Mouse (Mus musculus) cerebellum, adult 18-20 months (tissue): ENCODE data around the gene Dgcr2.

Experiments
- DNase-seq, 2 experiments: peaks; one replicate each; pipeline ENCODE4 v3.0.0; 2021

Gene Dgcr2

DNA sequence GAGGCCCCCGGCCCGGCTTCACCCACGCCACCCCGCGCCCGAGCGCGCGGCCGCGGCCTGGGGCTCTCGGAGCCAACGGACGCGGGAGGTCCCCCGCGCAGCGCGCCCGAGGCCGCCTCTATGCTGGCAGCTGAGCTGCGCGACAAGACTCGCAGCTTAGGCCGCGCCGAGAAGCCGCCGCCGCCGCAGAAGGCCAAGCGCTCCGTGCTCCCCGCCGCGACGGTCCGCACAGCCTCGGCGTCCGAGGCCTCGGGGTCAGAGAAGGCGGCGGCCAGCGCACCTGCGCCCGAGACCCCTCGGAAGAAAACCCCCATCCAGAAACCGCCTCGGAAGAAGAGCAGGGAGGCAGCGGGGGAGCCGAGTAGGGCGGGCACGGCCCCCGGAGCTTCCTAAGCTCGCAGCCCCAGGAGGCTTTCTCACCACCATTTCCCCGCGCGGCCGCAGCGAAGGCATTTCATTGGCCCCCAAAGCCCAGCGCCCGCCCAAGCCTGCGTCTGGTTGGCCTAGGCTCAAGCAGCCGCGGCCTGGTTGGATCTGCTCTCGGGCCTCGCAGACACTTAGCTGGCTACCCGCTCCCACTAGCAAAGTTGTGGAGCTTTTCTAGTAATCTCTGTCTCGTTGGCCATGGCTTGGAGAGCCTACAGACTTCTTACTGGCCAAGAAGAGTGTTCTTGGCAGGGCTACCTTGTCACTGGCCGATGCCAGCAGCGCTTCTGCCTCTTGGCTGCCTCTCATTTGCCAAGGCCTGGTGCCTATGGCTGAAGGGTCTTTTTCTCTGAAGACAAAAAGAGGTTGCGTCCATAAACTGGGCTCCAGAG, 91.0 kb downstream of the Dgcr2 start:
- DNase-seq: peak; percentile 89 to 91

DNA sequence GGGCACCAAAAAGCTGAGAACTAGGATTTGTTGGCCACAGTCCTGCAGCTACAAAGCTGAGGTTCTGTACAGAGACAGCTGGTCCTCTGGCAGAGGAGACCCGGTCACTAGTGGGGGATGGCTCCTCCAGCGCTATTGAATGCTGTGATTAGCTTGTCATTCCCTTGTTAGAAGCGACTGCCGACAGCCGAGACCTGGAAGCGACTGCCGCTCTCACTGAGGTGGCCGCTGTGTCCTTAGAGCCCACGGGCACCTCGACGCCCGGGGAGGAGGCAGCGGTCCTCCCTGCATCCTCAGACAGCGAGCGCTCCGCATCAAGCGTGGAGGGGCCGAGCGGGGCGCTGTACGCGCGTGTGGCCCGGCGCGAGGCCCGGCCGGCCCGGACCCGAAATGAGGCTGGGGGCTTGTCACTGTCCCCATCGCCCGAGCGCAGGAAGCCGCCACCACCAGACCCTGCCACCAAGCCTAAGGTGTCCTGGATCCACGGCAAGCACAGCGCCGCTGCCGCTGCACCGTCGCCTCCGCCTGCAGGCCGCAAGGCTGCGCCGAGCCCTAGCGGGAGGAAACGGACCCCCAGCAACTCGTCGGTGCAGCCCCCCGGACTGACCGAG, 91.7 kb downstream of the Dgcr2 start:
- DNase-seq: no peak

DNA sequence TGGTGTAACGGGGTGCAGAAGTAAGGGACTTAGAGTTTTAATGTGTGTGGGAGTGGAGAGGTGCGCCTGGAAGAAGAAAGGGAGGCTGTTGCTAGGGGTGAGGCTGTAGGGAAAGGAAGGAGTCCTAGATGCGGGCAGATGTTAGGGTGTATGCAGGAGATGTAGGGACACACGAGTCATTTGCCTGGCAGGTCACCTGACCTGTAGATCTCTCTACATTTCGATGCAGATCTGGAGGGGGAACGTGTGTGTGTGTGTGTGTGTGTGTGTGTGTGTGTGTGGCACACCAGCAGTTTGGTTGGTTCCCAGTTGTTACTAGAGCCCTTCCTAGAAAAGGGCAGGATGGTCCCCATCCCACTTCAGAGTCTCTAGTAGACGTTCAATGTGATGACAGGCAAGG, 93.4 kb downstream of the Dgcr2 start:
- no peak for DNase-seq

DNA sequence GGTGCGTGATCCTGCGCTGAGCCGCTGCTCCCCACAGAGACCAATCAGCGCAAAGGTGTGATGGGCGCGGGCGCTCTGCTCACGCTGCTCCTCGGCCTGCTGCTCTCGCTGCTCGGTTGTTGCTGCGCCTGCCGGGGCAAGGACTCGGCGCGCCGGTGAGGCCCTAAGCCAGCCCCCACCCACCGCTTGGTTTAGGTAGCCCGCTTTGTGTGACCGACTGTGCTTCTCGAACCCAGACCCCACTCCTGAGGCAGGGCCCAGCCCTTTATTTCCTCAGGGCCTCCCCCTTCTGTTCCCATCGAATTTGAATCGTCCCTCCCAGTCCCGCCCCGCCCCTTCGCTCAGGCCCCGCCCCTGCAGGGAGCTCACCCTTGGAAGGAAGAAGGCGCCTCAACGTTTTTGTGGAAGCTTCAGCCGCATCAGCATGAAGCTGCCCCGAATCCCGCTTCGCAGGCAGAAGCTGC, 93.9 kb downstream of the Dgcr2 start:
- peak in 1 of 2 experiments; percentile 34 for DNase-seq

DNA sequence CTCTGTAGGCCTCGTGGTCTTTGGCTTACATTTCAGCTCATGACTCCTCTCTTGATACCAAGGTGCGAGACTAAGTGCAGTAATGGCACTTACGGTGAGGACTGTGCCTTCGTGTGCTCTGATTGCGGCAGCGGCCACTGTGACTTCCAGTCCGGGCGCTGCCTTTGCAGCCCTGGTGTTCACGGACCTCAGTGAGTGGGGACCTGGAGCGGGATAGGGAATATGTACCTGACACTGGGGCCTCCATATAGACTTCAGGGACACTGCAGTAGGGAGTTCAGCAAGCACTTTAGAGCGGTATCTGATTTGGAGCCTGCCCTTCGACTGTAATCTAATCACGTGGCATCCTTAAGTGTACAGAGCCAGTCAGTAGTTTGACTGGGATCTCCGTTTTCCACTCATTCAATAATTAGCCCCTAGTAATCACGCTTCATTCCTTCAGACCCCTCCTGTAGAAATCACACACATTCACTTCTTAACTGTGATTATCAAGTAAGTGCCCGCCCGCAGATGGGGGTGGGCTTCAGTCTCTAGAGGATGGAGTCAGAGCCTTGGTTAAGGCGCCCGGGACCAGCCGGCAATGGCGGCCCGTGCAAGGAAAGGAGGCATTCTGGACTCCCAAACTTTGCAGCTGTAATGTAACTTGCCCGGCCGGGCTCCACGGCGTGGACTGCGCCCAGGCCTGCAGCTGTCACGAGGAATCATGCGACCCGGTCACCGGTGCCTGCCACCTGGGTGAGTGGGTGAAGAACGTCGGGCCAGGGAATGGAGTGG, 94.5 kb downstream of the Dgcr2 start:
- DNase-seq: peak in 1 of 2 experiments; percentile 13

DNA sequence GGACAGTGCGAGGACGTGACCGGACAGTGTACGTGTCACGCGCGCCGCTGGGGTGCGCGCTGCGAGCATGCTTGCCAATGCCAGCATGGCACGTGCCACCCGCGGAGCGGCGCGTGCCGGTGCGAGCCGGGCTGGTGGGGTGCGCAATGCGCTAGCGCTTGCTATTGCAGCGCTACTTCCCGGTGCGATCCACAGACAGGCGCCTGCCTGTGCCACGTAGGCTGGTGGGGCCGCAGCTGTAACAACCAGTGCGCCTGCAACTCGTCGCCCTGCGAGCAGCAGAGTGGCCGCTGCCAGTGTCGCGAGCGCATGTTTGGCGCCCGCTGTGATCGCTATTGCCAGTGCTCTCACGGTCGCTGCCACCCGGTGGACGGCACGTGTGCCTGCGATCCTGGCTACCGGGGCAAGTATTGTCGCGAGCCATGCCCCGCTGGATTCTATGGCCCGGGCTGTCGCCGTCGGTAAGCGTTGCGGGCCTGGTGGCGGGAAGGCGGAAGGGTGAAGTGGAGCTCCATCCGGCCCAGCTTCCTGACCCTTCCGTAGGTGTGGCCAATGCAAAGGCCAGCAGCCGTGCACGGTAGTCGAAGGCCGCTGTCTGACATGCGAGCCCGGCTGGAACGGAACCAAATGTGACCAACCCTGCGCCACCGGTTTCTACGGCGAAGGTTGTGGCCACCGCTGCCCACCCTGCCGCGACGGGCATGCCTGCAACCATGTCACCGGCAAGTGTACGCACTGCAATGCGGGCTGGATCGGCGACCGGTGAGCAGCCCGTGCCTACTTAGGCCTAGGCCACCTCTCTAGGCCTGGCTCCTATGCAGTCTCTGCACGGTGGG, 95.3 kb downstream of the Dgcr2 start:
- DNase-seq: peak; percentile 25 to 54

DNA sequence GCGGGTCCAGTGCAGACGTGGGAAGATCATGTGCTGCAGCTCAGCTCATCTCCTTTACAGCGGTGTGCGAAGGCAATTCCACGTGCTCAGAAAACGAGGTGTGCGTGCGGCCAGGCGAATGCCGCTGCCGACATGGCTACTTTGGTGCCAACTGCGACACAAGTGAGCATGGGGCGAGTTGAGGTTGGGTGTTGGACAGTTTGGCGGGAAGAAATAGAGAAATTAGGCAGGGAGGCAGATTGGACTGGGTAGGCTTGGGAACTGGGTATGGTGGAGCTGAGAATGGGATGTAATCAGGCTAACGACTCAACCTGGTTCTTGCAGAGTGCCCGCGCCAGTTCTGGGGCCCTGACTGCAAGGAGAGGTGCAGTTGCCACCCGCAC, 95.9 kb downstream of the Dgcr2 start:
- peak; percentile 16 to 17 for DNase-seq

DNA sequence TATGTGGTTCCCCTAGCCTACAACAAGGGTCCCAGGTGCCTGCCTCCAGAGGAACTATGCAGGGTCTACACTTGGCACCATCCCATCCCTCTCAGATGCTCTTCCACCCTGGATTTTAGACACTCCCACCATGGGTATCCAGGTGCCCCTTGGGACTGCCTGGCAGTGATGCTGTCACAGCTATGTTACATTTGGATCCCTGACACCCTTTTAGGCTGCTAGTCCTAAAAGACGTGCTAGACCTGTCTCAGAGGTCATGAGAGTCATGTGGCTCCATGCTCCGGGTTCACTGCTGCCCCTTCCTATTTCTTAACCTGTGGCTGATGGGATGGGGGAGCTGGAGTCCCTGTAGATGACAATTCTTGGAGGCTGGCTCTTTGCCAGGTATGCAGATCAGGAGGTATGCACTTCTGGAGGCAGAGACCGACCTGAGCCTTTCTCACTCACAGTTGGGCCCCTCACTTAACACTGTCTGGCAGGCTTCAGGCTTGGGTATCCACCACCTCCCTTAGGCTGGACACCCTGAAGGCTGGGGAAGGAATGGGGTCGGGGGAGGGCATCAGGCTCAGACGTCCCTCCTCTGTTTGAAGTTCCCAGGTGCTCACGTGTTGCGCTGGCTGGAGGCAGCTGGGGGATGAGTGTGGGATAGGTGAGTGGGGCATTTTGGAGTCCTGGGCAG, 96.4 kb downstream of the Dgcr2 start:
- no peak for DNase-seq

DNA sequence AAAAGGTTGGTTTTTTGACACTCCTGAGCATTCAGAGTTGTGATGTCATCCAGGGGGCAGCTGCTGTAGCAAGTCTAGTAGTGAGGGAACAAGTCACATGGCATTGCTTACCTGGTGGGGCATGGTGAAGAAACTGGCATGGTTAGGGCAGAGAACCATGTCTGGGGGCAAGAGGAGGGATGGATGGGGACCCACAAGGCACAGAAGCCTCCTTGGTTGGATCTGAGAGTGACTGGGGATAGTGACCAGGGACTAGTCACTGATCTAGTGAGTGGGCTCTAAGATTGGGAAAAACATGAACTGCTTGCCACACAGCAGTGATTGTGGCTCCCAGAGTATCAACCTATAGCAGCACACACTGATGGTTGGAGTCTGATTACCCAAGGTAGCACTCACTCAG, 98.8 kb downstream of the Dgcr2 start:
- DNase-seq: no peak

DNA sequence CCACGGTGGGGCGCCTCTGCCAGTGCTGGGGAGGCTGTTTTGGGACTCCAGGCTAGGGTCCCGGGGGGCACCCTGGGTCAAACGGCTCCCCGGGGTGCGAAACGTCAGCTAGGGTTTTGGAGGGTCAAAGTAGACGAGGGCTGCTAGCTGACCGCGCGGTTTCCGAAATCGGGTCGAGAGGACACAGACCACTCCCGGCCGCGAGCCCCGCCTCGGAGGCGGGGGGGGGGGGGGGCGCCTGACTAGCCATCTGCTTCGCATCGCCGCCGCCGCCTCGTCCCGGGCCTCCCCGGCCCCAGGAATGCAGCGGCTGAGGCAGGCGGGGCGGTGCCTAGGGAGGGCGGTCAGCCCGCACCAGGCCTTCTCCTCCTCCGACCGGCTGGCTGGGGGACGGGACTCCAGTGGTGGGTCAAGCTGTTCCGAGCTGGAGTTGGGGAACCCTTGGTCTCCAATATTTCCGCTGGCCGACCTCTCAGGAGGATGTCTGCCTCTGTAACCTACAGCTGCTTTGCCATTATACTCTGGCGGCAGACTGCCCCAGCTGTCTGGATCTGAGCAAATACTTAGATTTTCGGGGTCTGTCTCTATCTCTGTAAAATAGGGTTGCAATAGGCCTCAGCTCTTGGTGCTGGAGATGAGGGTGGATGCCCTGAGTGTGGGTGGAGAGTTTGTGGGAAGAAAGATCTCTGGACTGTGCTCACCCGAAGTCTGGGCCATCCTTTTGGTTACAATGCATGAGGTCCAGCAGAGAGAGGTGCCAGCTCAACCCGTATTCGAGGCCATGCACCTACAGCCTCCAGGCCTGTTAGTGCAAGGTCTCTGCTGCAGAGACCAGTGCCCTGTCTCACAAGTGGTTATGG, 99.8 kb downstream of the Dgcr2 start:
- no peak for DNase-seq

DNA sequence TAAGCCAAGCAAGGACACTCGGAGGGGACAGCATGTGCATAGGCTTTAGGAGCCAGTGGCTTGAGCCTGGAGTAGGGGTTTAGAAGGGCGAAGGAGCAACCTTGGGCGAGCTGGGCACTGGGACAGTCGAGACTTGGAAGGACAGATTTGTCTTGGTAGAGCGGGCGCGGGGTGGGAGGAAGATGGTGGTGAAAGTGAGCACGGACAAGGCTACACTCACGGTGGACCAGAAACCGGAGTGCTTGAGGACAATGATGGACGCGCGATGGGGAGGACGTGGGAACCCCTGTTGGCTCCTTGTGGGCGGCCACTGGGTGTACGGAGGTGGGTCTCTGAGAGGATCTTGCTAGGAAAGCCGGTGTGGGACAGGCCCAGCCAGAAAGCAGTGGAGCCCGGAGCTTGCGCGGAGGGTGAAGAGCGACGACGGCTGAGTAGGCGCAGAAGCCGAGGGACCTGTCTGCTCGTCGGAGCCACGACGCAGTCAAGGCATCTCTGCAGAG, 100.5 kb downstream of the Dgcr2 start:
- no peak for DNase-seq

DNA sequence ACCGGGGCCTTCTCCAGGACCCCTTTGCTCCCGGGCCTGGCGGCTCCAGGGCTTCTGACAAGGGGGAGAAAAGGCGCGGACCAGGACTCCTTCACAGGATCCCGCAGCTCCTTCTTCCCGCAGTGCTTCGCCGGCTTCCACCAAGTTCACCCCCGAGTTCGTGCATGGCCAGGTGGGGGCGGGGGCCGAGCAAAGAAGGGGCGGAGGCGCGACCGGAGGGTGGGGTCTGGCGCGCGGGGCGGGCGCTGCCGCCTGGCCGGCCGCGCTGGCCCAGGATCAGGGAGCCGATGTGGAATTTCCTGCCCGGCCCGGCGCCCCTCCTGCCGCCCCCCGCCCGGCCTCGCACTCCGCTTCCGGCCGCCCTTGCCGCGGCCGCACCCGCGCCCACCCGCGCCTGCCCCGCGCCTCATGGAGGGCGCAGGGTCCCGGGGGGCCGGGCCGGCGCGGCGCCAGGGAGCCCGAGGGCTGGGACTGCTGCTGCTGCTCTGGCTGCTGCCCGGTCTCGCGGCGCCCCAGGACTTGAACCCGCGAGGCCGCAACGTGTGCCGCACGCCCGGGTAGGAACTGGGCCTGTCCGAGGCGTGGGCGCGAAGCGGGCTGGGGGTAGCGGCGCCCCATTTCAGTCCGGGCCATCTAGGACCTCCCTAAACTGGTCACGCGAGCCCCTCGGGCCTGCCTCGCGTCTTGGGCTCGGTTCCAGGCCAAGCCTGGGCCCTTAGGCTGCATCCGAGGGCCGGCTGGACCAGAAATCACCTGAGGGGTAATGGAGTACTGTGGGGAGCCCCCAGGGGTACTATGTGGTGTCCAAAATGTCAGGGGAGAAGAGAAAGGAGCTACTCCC, 101.2 kb downstream of the Dgcr2 start, which contains the start of gene Scarf2:
Scarf2 (plus strand) TSS at position 312 of the 841 bp plus-strand sequence.
- DNase-seq: no peak

DNA sequence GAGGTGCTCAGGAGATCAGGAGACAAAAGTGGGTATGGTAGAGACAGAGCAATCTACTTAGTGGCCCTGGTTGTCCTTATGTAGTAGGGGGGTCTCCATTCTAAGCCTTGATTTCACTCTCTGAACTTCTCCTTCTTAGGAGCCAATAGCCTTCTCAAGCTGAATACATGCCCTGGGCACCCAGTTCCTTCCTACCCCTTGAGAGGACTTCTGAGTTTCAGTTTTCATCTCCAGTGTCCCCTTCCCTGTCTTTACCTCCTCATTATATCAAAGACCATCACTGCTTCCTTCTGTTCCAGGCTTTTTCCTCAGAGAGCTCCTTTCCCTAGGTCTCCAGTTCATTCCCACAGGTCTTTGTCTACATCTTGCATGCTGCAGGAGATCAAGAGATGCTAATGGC, 101.8 kb downstream of the Dgcr2 start:
- DNase-seq: no peak

DNA sequence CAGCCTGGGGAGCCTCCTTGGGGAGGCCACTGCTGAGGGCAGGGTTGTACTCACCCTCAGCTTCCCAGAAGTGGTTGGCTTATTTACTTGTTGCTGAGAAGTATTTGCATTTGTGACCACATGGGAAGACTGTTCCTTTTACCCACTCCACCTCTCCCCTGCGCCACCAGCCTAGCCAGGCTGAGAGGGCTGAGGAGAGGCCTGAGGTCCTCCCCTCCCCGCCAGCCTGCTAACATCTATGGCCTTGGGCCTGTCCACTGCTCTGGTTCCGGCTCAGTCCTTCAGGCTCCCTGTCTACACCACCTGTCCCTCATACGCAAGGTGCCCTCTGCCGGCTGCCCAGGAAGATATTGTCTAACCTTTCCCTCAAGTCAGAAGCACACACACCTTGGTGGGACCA, 102.7 kb downstream of the Dgcr2 start:
- no peak for DNase-seq

DNA sequence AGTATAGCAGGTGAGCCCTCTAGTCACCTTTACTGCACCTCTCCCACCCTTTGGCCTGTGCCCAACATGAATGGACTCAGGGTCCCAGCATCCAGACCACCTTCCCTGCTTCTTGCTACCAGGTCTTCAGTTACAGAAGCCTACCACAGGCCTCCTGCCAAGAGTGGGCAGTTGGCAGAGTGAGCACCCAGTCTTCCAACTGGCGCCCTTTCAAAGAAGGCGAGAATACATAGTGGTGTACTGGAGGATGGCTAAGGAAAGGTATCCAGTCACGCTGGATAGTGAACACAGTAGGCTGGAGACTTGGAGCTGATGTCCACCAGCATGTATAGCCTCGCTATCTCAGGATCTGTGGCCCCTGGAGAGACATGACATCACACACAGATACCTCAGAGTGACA, 104.3 kb downstream of the Dgcr2 start:
- DNase-seq: no peak

DNA sequence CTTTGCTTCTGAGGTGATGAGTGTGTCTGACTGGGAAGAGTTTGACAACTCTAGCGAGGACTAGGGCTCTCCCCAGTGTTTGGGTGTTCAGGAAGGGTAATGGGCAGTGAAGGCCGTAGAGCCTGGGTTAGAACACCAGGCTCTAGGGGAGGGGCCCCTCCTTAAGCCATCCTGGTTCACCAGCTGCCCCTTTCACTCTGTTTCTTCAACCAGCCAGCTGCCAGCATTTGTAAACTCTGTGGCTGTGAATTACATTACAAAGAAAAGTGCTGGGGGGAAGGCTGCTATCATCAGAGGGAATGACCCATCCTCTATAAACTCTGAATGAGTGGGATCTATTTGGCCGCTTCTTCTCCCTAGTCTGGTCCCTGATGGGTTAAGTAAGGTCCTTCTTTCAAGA, 105.6 kb downstream of the Dgcr2 start:
- DNase-seq: no peak
